Mouse (Mus musculus) cerebellum, adult 9-10 months (tissue): ENCODE results near the gene Phf19.

Source experiments
- DNase-seq: peaks from one replicate; pipeline ENCODE4 v3.0.0; 2022

The Phf19 gene

GRCm38 (mm10) chr2:34938269-34939208 lies 24.7 kb upstream of the Phf19 start:
- no peak for DNase-seq

GRCm38 (mm10) chr2:34937460-34937859 lies 23.6 kb upstream of the Phf19 start:
- no peak for DNase-seq

GRCm38 (mm10) chr2:34927320-34927719 lies 13.5 kb upstream of the Phf19 start:
- DNase-seq: no peak

- DNase-seq: no peak
These were observed 8.9 kb upstream of the Phf19 start for GRCm38 (mm10) chr2:34922729-34923128.

- no peak for DNase-seq
These were observed 6.3 kb upstream of the Phf19 start for GRCm38 (mm10) chr2:34920144-34920543.

GRCm38 (mm10) chr2:34915103-34915502 lies 1.3 kb upstream of the Phf19 start:
- DNase-seq: no peak

- no peak for DNase-seq
These were observed 927 bp upstream of the Phf19 start for GRCm38 (mm10) chr2:34914823-34915082.

GRCm38 (mm10) chr2:34914069-34914822 lies 420 bp upstream of the Phf19 start:
- no peak for DNase-seq

GRCm38 (mm10) chr2:34912613-34913012 lies 1.2 kb downstream of the Phf19 start:
- DNase-seq: no peak

GRCm38 (mm10) chr2:34911871-34912270 lies 2.0 kb downstream of the Phf19 start:
- DNase-seq: no peak

GRCm38 (mm10) chr2:34909719-34910118 lies 4.1 kb downstream of the Phf19 start:
- DNase-seq: no peak

- DNase-seq: peak; percentile 54
These were observed 6.8 kb downstream of the Phf19 start for GRCm38 (mm10) chr2:34906861-34907604.

- peak; percentile 36 for DNase-seq
These were observed 7.4 kb downstream of the Phf19 start for GRCm38 (mm10) chr2:34906426-34906825.

GRCm38 (mm10) chr2:34904849-34905542 lies 8.8 kb downstream of the Phf19 start:
- peak; percentile 99 for DNase-seq

- DNase-seq: peak; percentile 54
These were observed 10.0 kb downstream of the Phf19 start for GRCm38 (mm10) chr2:34903652-34904405.

GRCm38 (mm10) chr2:34903191-34903590 lies 10.6 kb downstream of the Phf19 start:
- peak; percentile 38 for DNase-seq

GRCm38 (mm10) chr2:34902731-34903130 lies 11.1 kb downstream of the Phf19 start:
- peak; percentile 35 for DNase-seq

- DNase-seq: peak; percentile 31
These were observed 12.1 kb downstream of the Phf19 start for GRCm38 (mm10) chr2:34901726-34902125.

GRCm38 (mm10) chr2:34900412-34900811 lies 13.4 kb downstream of the Phf19 start:
- peak; percentile 14 for DNase-seq

GRCm38 (mm10) chr2:34899682-34900081 lies 14.1 kb downstream of the Phf19 start:
- peak; percentile 18 for DNase-seq

- DNase-seq: peak; percentile 51
These were observed 16.0 kb downstream of the Phf19 start for GRCm38 (mm10) chr2:34897820-34898219.
